Mouse (Mus musculus) ES-E14 (cell line): Measurements from ENCODE around the gene Kctd3.

Experiments
- MAFK ChIP-seq: IDR thresholded peaks from 2 replicates; pipeline ENCODE4 v1.6.1; 2014; ENCODE audit warnings: mild to moderate bottlenecking, low read depth, low read length, inconsistent platforms; ENCODE audit not compliant: insufficient read depth
- ZNF384 ChIP-seq: IDR thresholded peaks from 2 replicates; pipeline ENCODE4 v1.6.1; 2012; ENCODE audit warnings: low read depth, low read length, inconsistent platforms

DNA sequence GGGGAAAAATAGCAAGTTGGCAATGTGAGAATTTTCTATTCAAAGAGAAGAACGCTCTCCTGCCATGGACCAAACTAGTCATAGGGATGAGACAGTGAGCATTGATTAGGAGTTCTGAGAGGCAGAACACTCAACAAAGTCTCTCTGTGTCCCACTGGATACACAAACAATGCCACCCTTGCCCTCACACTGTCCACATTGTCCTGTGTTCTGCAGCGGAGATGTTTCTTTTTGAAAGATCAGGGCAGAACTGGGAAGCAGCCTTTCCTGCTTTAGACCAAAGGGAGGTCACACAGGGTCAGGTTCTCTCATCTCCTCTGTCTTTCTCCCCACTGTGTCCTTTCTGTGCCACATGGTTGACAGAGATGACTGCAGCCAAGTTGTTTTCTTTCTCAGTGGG lies 7.7 kb upstream of the Kctd3 start:
- no peak for TF ChIP-seq MAFK
- TF ChIP-seq ZNF384: no peak
